Comparison of ENCODE assay signal across 9 mouse cellular contexts in the genomic region with DNA sequence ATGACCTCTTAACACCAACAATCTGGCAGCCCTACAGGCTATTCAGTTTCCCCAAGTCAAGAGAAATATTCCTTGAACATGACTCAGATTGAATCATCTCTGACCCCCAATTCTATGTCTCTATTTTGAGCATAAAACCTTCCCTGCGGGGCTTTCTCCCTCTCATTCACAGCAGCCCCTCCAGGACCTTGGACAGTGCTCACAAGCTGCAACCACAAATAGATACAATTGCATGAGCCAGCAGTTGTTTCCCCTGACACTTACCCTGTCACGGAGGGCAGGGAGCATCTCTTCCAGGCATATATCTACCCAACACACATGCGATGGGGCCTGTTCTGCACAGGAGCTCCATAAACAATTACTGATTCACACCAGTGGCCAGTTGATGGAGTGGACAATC.
DNase-seq lines count a peak whose midpoint lies in the region.
"Had no signal": no experiment of that assay in that cellular context is flagged by ENCODE, and none has a peak within 500 bp of the region (broad histone marks: within the 10 kb centered on the region; RNA-seq: fewer than 3 reads in every experiment).

No protein-coding gene starts in this region.

- intact Hi-C loops in heart, postnatal 36 days (cut with DNase I): no loop called here
- intact Hi-C loops in heart, postnatal 25 days (cut with DNase I): no loop called here

- peak; percentile 9 to 18 for DNase-seq in heart, postnatal 36 days
- no peak for DNase-seq in heart, postnatal 25 days (ENCODE audit: low spot score)
- peak; percentile 20 for DNase-seq in lung, postnatal 10 days
- no peak for DNase-seq in lung, adult 18-20 months
- DNase-seq in ZHBTc4 (ENCODE audit: low read depth, low spot score): peak; percentile 46
- peak; percentile 16 for DNase-seq in hindlimb bud, embryonic 11.5 days (ENCODE audit: extremely low spot score, low read depth, low spot score)
- DNase-seq in spleen, postnatal 14 days (ENCODE audit: low spot score in 2 of 2): no peak
- no peak for DNase-seq in layer of hippocampus, adult 18-20 months (ENCODE audit: low spot score in 2 of 2)
- DNase-seq: right cerebral cortex, adult 18-20 months had no signal

Comparison
In these comparisons a context has a peak if more than half of its experiments do, and no peak if none do; other contexts are left out.
1. DNase-seq: peak in heart, postnatal 36 days (2 of 2), lung, postnatal 10 days (single experiment), ZHBTc4 (single experiment) and hindlimb bud, embryonic 11.5 days (single experiment); none in heart, postnatal 25 days (single experiment), lung, adult 18-20 months (0 of 2), spleen, postnatal 14 days (0 of 2) and layer of hippocampus, adult 18-20 months (0 of 2).